Mouse (Mus musculus): ENCODE measurements around the gene Matn1. TPM values are rescaled to one million over a fixed set of nuclear protein-coding genes. Genes with fewer than 3 reads are reported as not detected.

Matn1 gene
- 4.6 and 19.3 TPM in 2 replicates for polyA plus RNA-seq (2016; fragmentation: Nextera tagmentation; extraction: Ambion mirVana)

- 0 out of 2 replicates have a peak, but pooled peaks cover 3% of the 10 kb centered on the region for H3K27me3 ChIP-seq
- H3K4me2 ChIP-seq (replicated peaks): no peak within 1 kb of the TSS
- no peaks in the 10 kb centered on the region for H3K4me1 ChIP-seq
- ATAC-seq (ENCODE audit: low FRiP score): no peak
- WGBS: 44% methylated on average over 6 of the region's 6 CpGs
- H3K9ac ChIP-seq: no peak within 1 kb of the TSS
- no peaks in the 10 kb centered on the region for H3K36me3 ChIP-seq
- H3K4me3 ChIP-seq: no peak within 1 kb of the TSS
- H3K9me3 ChIP-seq (replicated peaks): no peaks in the 10 kb centered on the region
- no peak within 1 kb of the TSS for H3K27ac ChIP-seq
Observed at GRCm38 (mm10) chr4:130944112-130944511, at the start of gene Matn1. Gene Matn1, plus strand, starts transcription at chr4:130944385.

GRCm38 (mm10) chr4:130895701-130896100 is 48.5 kb upstream of the Matn1 start:
- Histone ChIP-seq H3K4me1 (peaks cover 6% of the 10 kb centered on the region; the same call in 1 of the 2 replicates), H3K9ac (no peak overlapping the region), H3K4me3 (no peak overlapping the region), H3K9me3 (replicated peaks) (no peaks in the 10 kb centered on the region), H3K36me3 (no peaks in the 10 kb centered on the region), H3K4me2 (replicated peaks) (no peak overlapping the region), H3K27ac (no peak overlapping the region), H3K27me3 (peaks cover 10% of the 10 kb centered on the region; the same call in 1 of the 2 replicates)
- ATAC-seq (ENCODE audit: low FRiP score): no peak
- 87% methylated on average over 6 of the region's 6 CpGs for WGBS

- peaks cover 10% of the 10 kb centered on the region; the same call in 1 of the 2 replicates for H3K27me3 ChIP-seq
- no peak overlapping the region for H3K4me3 ChIP-seq
- ATAC-seq (ENCODE audit: low FRiP score): no peak
- no peak overlapping the region for H3K9ac ChIP-seq
- H3K9me3 ChIP-seq (replicated peaks): no peaks in the 10 kb centered on the region
- 58% methylated on average over 2 of the region's 2 CpGs for WGBS
- H3K4me1 ChIP-seq: peaks cover 8% of the 10 kb centered on the region; the same call in 1 of the 2 replicates
- no peak overlapping the region for H3K4me2 ChIP-seq (replicated peaks)
- H3K27ac ChIP-seq: no peak overlapping the region
- H3K36me3 ChIP-seq: no peaks in the 10 kb centered on the region
Observed at GRCm38 (mm10) chr4:130896372-130896771, 47.8 kb upstream of the Matn1 start.

DNA sequence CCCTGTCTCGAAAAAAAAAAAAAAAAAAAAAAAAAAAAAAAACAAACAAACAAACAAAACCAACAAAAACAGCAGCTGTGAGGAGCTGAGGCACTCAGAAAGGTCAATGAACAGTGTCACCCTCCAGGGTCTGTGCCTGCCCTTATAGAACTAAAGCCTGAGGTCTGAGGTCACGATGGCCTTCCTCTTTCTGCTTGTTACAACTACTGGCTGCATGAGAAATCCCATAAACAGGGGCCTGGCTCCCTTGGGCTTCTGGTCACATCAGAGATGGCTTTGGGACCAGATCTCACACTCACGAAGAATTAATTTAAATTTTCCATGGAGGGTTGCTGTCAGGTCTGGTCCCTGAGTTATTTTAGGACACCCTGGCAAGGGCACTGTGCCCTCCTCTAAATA is 44.8 kb upstream of the Matn1 start:
- Histone ChIP-seq H3K36me3 (no peaks in the 10 kb centered on the region), H3K4me2 (replicated peaks) (no peak overlapping the region), H3K27ac (no peak overlapping the region), H3K9ac (no peak overlapping the region), H3K9me3 (replicated peaks) (no peaks in the 10 kb centered on the region), H3K4me3 (no peak overlapping the region), H3K27me3 (no peaks in the 10 kb centered on the region), H3K4me1 (peaks cover 16% of the 10 kb centered on the region)
- 76% methylated on average over 2 of the region's 3 CpGs for WGBS
- no peak for ATAC-seq (ENCODE audit: low FRiP score)

DNA sequence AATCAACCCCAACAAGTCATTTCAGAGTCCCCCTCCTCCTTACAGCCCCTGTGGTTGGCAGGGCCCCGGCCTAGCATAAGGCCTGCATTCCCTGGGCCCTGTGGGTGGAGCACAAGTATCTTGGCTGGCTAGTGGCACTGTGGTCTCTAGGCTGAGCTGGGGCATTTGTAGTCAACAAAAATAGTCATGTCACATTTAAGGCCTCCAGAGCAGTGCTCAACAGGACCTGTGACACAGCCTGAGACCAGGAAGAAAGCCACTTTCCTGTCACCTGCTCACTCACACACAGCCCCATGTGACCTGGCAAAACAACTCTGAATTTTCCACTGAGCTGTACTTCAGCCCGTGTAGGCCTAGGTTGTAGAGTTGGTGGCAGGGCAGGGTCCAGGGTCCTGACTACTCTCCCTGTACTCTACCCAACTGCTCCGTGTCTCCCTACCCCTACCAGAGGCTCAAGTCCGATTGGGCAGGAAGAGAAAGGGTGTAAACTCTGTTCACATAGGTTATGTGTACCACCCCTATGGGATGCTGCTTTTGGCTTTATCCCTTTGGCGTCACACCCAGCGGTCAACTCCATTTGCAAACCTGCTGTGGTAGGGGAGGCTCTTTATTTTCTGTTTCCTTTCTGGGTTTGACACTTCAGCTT is 44.3 kb upstream of the Matn1 start:
- no peak for ATAC-seq (ENCODE audit: low FRiP score)
- H3K4me1 ChIP-seq: peaks cover 21% of the 10 kb centered on the region
- no peak overlapping the region for H3K9ac ChIP-seq
- no peak overlapping the region for H3K4me2 ChIP-seq (replicated peaks)
- H3K27ac ChIP-seq: no peak overlapping the region
- no peaks in the 10 kb centered on the region for H3K9me3 ChIP-seq (replicated peaks)
- no peaks in the 10 kb centered on the region for H3K36me3 ChIP-seq
- 78% methylated on average over 6 of the region's 6 CpGs for WGBS
- no peak overlapping the region for H3K4me3 ChIP-seq
- H3K27me3 ChIP-seq: no peaks in the 10 kb centered on the region

- WGBS: 67% methylated on average over 7 of the region's 7 CpGs
- peaks cover 26% of the 10 kb centered on the region for H3K4me1 ChIP-seq
Observed at GRCm38 (mm10) chr4:130900746-130901145, 43.4 kb upstream of the Matn1 start.

DNA sequence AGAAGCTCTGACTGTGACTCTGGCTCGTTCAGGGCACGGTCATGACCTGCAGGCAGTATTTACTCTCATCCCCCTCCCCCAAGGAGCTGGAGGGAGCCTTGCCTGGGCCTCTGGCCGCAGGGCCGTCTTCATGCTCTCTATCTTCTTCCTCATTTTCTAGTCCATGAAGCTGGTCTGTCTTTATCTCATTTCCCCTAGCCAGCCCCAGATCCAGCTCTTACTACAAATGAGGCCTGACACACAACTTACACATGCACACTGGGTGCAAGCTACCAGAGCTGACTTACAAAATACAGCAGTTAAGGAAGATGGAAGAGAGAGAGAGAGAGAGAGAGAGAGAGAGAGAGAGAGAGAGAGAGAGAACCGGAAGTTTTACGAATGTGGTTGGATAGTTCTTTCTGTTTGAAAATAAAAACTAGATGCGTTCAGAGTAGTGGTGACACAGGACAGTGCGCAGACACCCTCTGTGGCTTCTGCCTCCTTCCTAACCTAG is 41.9 kb upstream of the Matn1 start:
- Histone ChIP-seq H3K27ac (no peak overlapping the region), H3K4me1 (peaks cover 32% of the 10 kb centered on the region), H3K4me2 (replicated peaks) (no peak overlapping the region), H3K9ac (no peak overlapping the region), H3K4me3 (no peak overlapping the region), H3K36me3 (no peaks in the 10 kb centered on the region), H3K27me3 (no peaks in the 10 kb centered on the region), H3K9me3 (replicated peaks) (no peaks in the 10 kb centered on the region)
- no peak for ATAC-seq (ENCODE audit: low FRiP score)
- WGBS: 56% methylated on average over 7 of the region's 8 CpGs

More at GRCm38 (mm10) chr4:130900746-130901145, 43.4 kb upstream of the Matn1 start:
- no peak overlapping the region for H3K9ac ChIP-seq
- no peaks in the 10 kb centered on the region for H3K9me3 ChIP-seq (replicated peaks)
- no peaks in the 10 kb centered on the region for H3K36me3 ChIP-seq
- H3K4me3 ChIP-seq: no peak overlapping the region
- no peak overlapping the region for H3K4me2 ChIP-seq (replicated peaks)
- no peaks in the 10 kb centered on the region for H3K27me3 ChIP-seq
- ATAC-seq (ENCODE audit: low FRiP score): no peak
- H3K27ac ChIP-seq: no peak overlapping the region

DNA sequence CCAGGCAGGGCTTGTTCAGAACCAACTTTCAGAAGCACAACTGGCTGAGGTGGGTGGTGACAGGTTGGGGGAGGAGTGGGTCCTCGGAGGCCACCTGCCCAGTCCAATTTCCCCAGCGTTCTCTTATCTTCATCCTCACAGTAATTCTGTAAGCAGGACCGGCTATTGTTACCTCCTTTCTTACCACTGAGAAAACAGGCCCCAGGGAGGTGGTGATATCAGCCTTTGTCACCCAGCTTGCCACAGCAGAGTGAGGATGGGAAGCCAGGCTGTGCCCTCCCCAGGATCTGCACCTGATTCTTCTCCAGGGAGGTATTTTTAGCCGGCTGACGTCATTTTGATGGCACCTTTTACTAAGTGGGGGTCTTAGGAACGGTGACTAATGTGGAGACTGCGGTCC is 39.2 kb upstream of the Matn1 start:
- no peak for ATAC-seq (ENCODE audit: low FRiP score)
- Histone ChIP-seq H3K36me3 (no peaks in the 10 kb centered on the region), H3K4me1 (peaks cover 37% of the 10 kb centered on the region), H3K27me3 (no peaks in the 10 kb centered on the region), H3K9me3 (replicated peaks) (no peaks in the 10 kb centered on the region), H3K9ac (no peak overlapping the region), H3K4me3 (no peak overlapping the region), H3K4me2 (replicated peaks) (no peak overlapping the region), H3K27ac (no peak overlapping the region)
- WGBS: 73% methylated on average over 7 of the region's 7 CpGs

DNA sequence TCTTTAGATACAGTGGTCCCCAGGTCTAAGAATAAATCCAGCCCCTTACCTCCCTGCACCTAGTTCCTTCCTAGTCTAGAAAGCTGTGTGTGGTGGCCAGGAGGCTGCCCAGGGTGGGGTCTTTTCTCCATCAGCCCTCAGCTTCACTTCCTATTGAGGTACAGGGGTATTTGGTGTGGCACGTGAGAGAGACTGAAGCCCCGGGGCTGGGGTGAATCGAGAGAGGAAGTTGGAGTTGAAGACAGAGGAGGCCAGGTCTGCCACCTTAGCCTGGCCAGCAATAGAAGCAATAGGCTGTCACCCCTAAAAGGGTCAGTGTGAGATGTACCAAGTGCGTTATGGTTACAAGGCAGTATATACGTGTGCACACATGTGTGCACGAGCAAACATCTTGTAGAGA is 38.3 kb upstream of the Matn1 start:
- H3K4me2 ChIP-seq (replicated peaks): no peak overlapping the region
- H3K36me3 ChIP-seq: no peaks in the 10 kb centered on the region
- H3K9ac ChIP-seq: no peak overlapping the region
- no peak for ATAC-seq (ENCODE audit: low FRiP score)
- no peaks in the 10 kb centered on the region for H3K27me3 ChIP-seq
- H3K4me3 ChIP-seq: no peak overlapping the region
- peaks cover 33% of the 10 kb centered on the region for H3K4me1 ChIP-seq
- no peak overlapping the region for H3K27ac ChIP-seq
- WGBS: 83% methylated on average over 6 of the region's 6 CpGs
- H3K9me3 ChIP-seq (replicated peaks): no peaks in the 10 kb centered on the region

DNA sequence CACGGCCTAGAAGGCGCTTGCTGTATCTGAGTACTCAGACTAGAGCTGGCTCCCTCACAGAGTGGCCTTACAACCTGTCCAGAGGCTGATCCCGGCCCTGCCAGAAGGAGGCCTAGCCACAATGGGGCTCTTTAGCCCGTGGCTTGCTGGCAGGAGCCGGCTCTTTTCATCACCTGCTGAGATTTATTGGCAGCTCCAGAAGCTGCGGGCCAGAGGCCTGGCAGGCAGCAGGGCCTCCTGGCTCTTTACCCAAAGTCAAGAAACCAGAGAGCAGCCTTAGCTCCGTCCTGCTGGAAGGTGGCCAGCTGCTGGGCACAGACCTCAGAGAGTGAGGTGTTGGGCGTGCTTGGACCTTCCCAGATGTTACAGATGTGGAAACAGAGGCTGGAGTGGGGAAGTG is 37.9 kb upstream of the Matn1 start:
- Histone ChIP-seq H3K36me3 (no peaks in the 10 kb centered on the region), H3K4me1 (peaks cover 33% of the 10 kb centered on the region), H3K9ac (no peak overlapping the region), H3K4me2 (replicated peaks) (no peak overlapping the region), H3K27ac (no peak overlapping the region), H3K27me3 (no peaks in the 10 kb centered on the region), H3K9me3 (replicated peaks) (no peaks in the 10 kb centered on the region), H3K4me3 (no peak overlapping the region)
- 33% methylated on average over 8 of the region's 8 CpGs for WGBS
- ATAC-seq (ENCODE audit: low FRiP score): no peak

GRCm38 (mm10) chr4:130907200-130908069 is 36.8 kb upstream of the Matn1 start:
- Histone ChIP-seq H3K27ac (no peak overlapping the region), H3K4me2 (replicated peaks) (no peak overlapping the region), H3K4me1 (peaks cover 29% of the 10 kb centered on the region), H3K9me3 (replicated peaks) (no peaks in the 10 kb centered on the region), H3K9ac (no peak overlapping the region), H3K27me3 (no peaks in the 10 kb centered on the region), H3K36me3 (no peaks in the 10 kb centered on the region), H3K4me3 (no peak overlapping the region)
- ATAC-seq (ENCODE audit: low FRiP score): no peak
- WGBS: 80% methylated on average over 19 of the region's 19 CpGs

- no peak overlapping the region for H3K4me3 ChIP-seq
- no peaks in the 10 kb centered on the region for H3K9me3 ChIP-seq (replicated peaks)
- peaks cover 33% of the 10 kb centered on the region for H3K4me1 ChIP-seq
- H3K27me3 ChIP-seq: no peaks in the 10 kb centered on the region
- no peak for ATAC-seq (ENCODE audit: low FRiP score)
- no peak overlapping the region for H3K9ac ChIP-seq
- H3K4me2 ChIP-seq (replicated peaks): no peak overlapping the region
- H3K27ac ChIP-seq: no peak overlapping the region
- 95% methylated on average over 10 of the region's 10 CpGs for WGBS
- no peaks in the 10 kb centered on the region for H3K36me3 ChIP-seq
Observed at GRCm38 (mm10) chr4:130908133-130908532, 36.1 kb upstream of the Matn1 start.
